ENCODE assay signal across 8 mouse cellular contexts in genomic region chr1:155099280-155099848, GRCm38 (mm10). TPM values are rescaled to one million over a fixed set of nuclear protein-coding genes. Genes with fewer than 3 reads are reported as not detected.
DNase-seq lines count a peak whose midpoint lies in the region; ATAC-seq and TF ChIP-seq lines count a peak whose summit lies in the region.

Gene Ier5 (minus strand): TSS chr1:155099636.

- peak within 1 kb of the TSS; percentile 79 for H3K4me2 ChIP-seq in lung, postnatal 0 days (replicated peaks; ENCODE audit: low read depth, low read length)

- H3K27me3 ChIP-seq in MEL (ENCODE audit: control insufficient read depth in 1 of 2, insufficient read depth in 2 of 2, low read length in 2 of 2), result no peaks in the 10 kb centered on the region
- H3K27me3 ChIP-seq in cerebellum, adult 2 months (ENCODE audit: control insufficient read depth, insufficient read depth, low read length), result no peaks in the 10 kb centered on the region
- peaks cover 8% of the 10 kb centered on the region; the same call in 1 of the 2 replicates for H3K27me3 ChIP-seq in hindbrain, embryonic 10.5 days (ENCODE audit: insufficient read depth, poor library complexity, severe bottlenecking)
- no peaks in the 10 kb centered on the region for H3K27me3 ChIP-seq in lung, postnatal 0 days (replicated peaks; ENCODE audit: insufficient read depth, low read length)

- peak; percentile 3 to 36; a peak in 1 of 4 replicates for TF ChIP-seq EP300 in MEL (IDR thresholded peaks at IDR 0.05; ENCODE audit: low read depth in 1 of 2, low read length in 2 of 2)
- 0 out of 2 replicates have a peak, but pooled peaks have one; percentile 15 for TF ChIP-seq EP300 in lung, postnatal 0 days (IDR thresholded peaks at IDR 0.05)

- peaks cover 2 to 3% of the 10 kb centered on the region in 2 experiments; a peak in 3 of 4 replicates for H3K4me1 ChIP-seq in MEL (ENCODE audit: control insufficient read depth in 1 of 2, insufficient read depth in 2 of 2, low read length in 2 of 2)
- H3K4me1 ChIP-seq in cerebellum, adult 2 months (ENCODE audit: control insufficient read depth, insufficient read depth, low read length), result no peaks in the 10 kb centered on the region; the same call in 1 of the 2 replicates
- peaks cover 22% of the 10 kb centered on the region for H3K4me1 ChIP-seq in hindbrain, embryonic 10.5 days (replicated peaks)
- peaks cover 5% of the 10 kb centered on the region for H3K4me1 ChIP-seq in lung, postnatal 0 days (ENCODE audit: insufficient read depth, low read depth, low read length)

- peak within 1 kb of the TSS; percentile 87 for H3K27ac ChIP-seq in MEL (ENCODE audit: control insufficient read depth, low read depth, low read length)
- peak within 1 kb of the TSS; percentile 36 for H3K27ac ChIP-seq in cerebellum, adult 2 months (ENCODE audit: insufficient read depth, low read length)
- peak within 1 kb of the TSS; percentile 99 for H3K27ac ChIP-seq in hindbrain, embryonic 10.5 days
- peak within 1 kb of the TSS; percentile 88 for H3K27ac ChIP-seq in lung, postnatal 0 days (ENCODE audit: low read length)

- peak; percentile 98 for ATAC-seq in lung, postnatal 0 days

- WGBS in cerebellum, adult 2 months, result under 1% methylated on average over 40 of the region's 40 CpGs
- under 1% methylated on average over 40 of the region's 40 CpGs for WGBS in hindbrain, embryonic 10.5 days
- WGBS in lung, postnatal 0 days, result under 1% methylated on average over 39 of the region's 40 CpGs

- peak; percentile 98 for DNase-seq in MEL (ENCODE audit: low read depth, low spot score)
- DNase-seq in cerebellum, adult 2 months, result peak; percentile 96 to 98
- DNase-seq in forelimb bud, embryonic 11.5 days (ENCODE audit: low read depth, low spot score), result peak; percentile 98
- DNase-seq in hindbrain, embryonic 10.5 days (ENCODE audit: low spot score), result peak; percentile 97
- peak; percentile 96 for DNase-seq in layer of hippocampus, adult 9-11 months
- DNase-seq in lung, postnatal 0 days (ENCODE audit: low spot score), result peak; percentile 99
- DNase-seq in ovary, postnatal 14 days (ENCODE audit: low spot score), result peak; percentile 95
- DNase-seq in thymus, postnatal 14 days, result peak; percentile 97

- no peaks in the 10 kb centered on the region for H3K9me3 ChIP-seq in MEL (replicated peaks; ENCODE audit: insufficient read depth, low read length)
- no peaks in the 10 kb centered on the region for H3K9me3 ChIP-seq in hindbrain, embryonic 10.5 days
- no peaks in the 10 kb centered on the region for H3K9me3 ChIP-seq in lung, postnatal 0 days (ENCODE audit: low read length)

- no peak; the same call in 1 of the 2 replicates for TF ChIP-seq RAD21 in MEL (IDR thresholded peaks at IDR 0.05; ENCODE audit: low read depth, low read length)

- H3K4me3 ChIP-seq in MEL (ENCODE audit: control insufficient read depth in 1 of 2, insufficient read depth in 1 of 2, low read depth in 2 of 2, low read length in 2 of 2), result peak within 1 kb of the TSS; percentile 91 to 97
- H3K4me3 ChIP-seq in cerebellum, adult 2 months (replicated peaks; ENCODE audit: insufficient read depth, low read depth, low read length), result peak within 1 kb of the TSS; percentile 85
- peak within 1 kb of the TSS; percentile 93 for H3K4me3 ChIP-seq in hindbrain, embryonic 10.5 days
- peak within 1 kb of the TSS; percentile 95 for H3K4me3 ChIP-seq in lung, postnatal 0 days (ENCODE audit: low read depth, low read length)

- peak; percentile 99 to 100 for TF ChIP-seq POLR2A in MEL (IDR thresholded peaks at IDR 0.05; ENCODE audit: control insufficient read depth in 1 of 2, insufficient read depth in 1 of 2, low read depth in 1 of 2, low read length in 2 of 2, poor library complexity in 1 of 2)
- TF ChIP-seq POLR2A in cerebellum, adult 2 months (IDR thresholded peaks at IDR 0.05; ENCODE audit: borderline replicate concordance, insufficient read depth, low read length), result peak; percentile 100

- peak within 1 kb of the TSS; percentile 93 for H3K9ac ChIP-seq in MEL (ENCODE audit: control insufficient read depth, low read depth, low read length, poor library complexity, severe bottlenecking)
- H3K9ac ChIP-seq in lung, postnatal 0 days (replicated peaks; ENCODE audit: low read depth), result peak within 1 kb of the TSS; percentile 94

- TF ChIP-seq CTCF in MEL (IDR thresholded peaks at IDR 0.05 in 2 of 3, conservative IDR thresholded peaks at IDR 0.05 in 1 of 3; ENCODE audit: control insufficient read depth in 1 of 3, insufficient read depth in 1 of 3, low read depth in 2 of 3, low read length in 3 of 3, poor library complexity in 1 of 3, severe bottlenecking in 1 of 3), result no peak
- TF ChIP-seq CTCF in cerebellum, adult 2 months (IDR thresholded peaks at IDR 0.05; ENCODE audit: borderline replicate concordance, insufficient read depth, low read depth, low read length), result no peak
- TF ChIP-seq CTCF in lung, postnatal 0 days (IDR thresholded peaks at IDR 0.05), result no peak

- H3K36me3 ChIP-seq in MEL (ENCODE audit: control insufficient read depth in 1 of 2, insufficient read depth in 2 of 2, low read length in 2 of 2), result peaks cover 0 to 15% of the 10 kb centered on the region in 2 experiments; a peak in 2 of 4 replicates
- peaks cover 13% of the 10 kb centered on the region; the same call in 1 of the 2 replicates for H3K36me3 ChIP-seq in hindbrain, embryonic 10.5 days
- no peaks in the 10 kb centered on the region for H3K36me3 ChIP-seq in lung, postnatal 0 days (ENCODE audit: insufficient read depth, low read length)

- H3K79me2 ChIP-seq in MEL (ENCODE audit: control insufficient read depth, insufficient read depth, low read length, poor library complexity), result peaks cover 18% of the 10 kb centered on the region

TF ChIP-seq in MEL, 35 proteins besides CTCF, POLR2A, EP300 and RAD21:
- TF ChIP-seq ZNF384 (IDR thresholded peaks at IDR 0.05; ENCODE audit: low read depth, low read length), result no peak
- TF ChIP-seq JUND (IDR thresholded peaks at IDR 0.05; ENCODE audit: low read depth, low read length), result no peak
- TF ChIP-seq HCFC1 (IDR thresholded peaks at IDR 0.05; ENCODE audit: low read depth, low read length), result peak; percentile 62; the same call in 1 of the 2 replicates
- TF ChIP-seq NRF1 (IDR thresholded peaks at IDR 0.05; ENCODE audit: insufficient read depth, low read depth, low read length, poor library complexity, severe bottlenecking), result peak; percentile 28; the same call in 1 of the 2 replicates
- TF ChIP-seq MYC (IDR thresholded peaks at IDR 0.05; ENCODE audit: low read depth, low read length), result 0 out of 2 replicates have a peak, but pooled peaks have one; percentile 52
- TF ChIP-seq ZKSCAN1 (IDR thresholded peaks at IDR 0.05; ENCODE audit: low read depth, low read length), result no peak
- 0 out of 2 replicates have a peak, but pooled peaks have one; percentile 38 for TF ChIP-seq ELF1 (IDR thresholded peaks at IDR 0.05; ENCODE audit: low read depth, low read length)
- no peak for TF ChIP-seq MAFK (IDR thresholded peaks at IDR 0.05; ENCODE audit: borderline replicate concordance, low read depth, low read length)
- peak; percentile 39; the same call in 1 of the 2 replicates for TF ChIP-seq MXI1 (IDR thresholded peaks at IDR 0.05; ENCODE audit: low read depth, low read length)
- TF ChIP-seq POLR2AphosphoS5 (IDR thresholded peaks at IDR 0.05; ENCODE audit: borderline replicate concordance, low read depth, low read length), result peak; percentile 93
- peak; percentile 90 for TF ChIP-seq TCF12 (IDR thresholded peaks at IDR 0.05; ENCODE audit: low read depth, low read length)
- TF ChIP-seq GATA1 (IDR thresholded peaks at IDR 0.05; ENCODE audit: low read depth, low read length), result no peak
- peak; percentile 100 for TF ChIP-seq POLR2AphosphoS2 (IDR thresholded peaks at IDR 0.05; ENCODE audit: low read length)
- TF ChIP-seq KAT2A (conservative IDR thresholded peaks at IDR 0.05; ENCODE audit: low read depth, low read length), result peak; percentile 31
- TF ChIP-seq ETS1 (IDR thresholded peaks at IDR 0.05; ENCODE audit: low read depth, low read length), result 0 out of 2 replicates have a peak, but pooled peaks have one; percentile 11
- peak; percentile 99 for TF ChIP-seq TBP (IDR thresholded peaks at IDR 0.05; ENCODE audit: low read depth, low read length)
- TF ChIP-seq ZMIZ1 (IDR thresholded peaks at IDR 0.05; ENCODE audit: low read depth, low read length), result peak; percentile 100
- peak; percentile 96 for TF ChIP-seq USF1 (IDR thresholded peaks at IDR 0.05; ENCODE audit: low read depth, low read length)
- TF ChIP-seq NELFE (IDR thresholded peaks at IDR 0.05; ENCODE audit: low read depth, low read length), result peak; percentile 100
- TF ChIP-seq MAX (IDR thresholded peaks at IDR 0.05; ENCODE audit: low read length), result peak; percentile 81
- peak; percentile 56 for TF ChIP-seq MYB (IDR thresholded peaks at IDR 0.05; ENCODE audit: low read depth, low read length)
- TF ChIP-seq SMC3 (IDR thresholded peaks at IDR 0.05; ENCODE audit: low read depth, low read length), result no peak; the same call in 1 of the 2 replicates
- TF ChIP-seq RCOR1 (IDR thresholded peaks at IDR 0.05; ENCODE audit: low read depth, low read length), result 0 out of 2 replicates have a peak, but pooled peaks have one; percentile 11
- TF ChIP-seq CHD1 (IDR thresholded peaks at IDR 0.05; ENCODE audit: low read depth, low read length), result peak; percentile 91; the same call in 1 of the 2 replicates
- peak in 1 of 2 experiments; percentile 75; a peak in 2 of 4 replicates for TF ChIP-seq USF2 (IDR thresholded peaks at IDR 0.05; ENCODE audit: borderline replicate concordance in 1 of 2, insufficient read depth in 1 of 2, low read depth in 1 of 2, low read length in 2 of 2)
- TF ChIP-seq SIN3A (IDR thresholded peaks at IDR 0.05; ENCODE audit: low read length), result peak; percentile 83
- peak; percentile 41; the same call in 1 of the 2 replicates for TF ChIP-seq CHD2 (IDR thresholded peaks at IDR 0.05; ENCODE audit: low read length)

RNA-seq across cellular contexts. Expression of gene Ier5, which starts in this region (rescaled TPM):
- total RNA-seq in MEL (2012; rRNA removed), result 7.2 and 7.5 TPM in 2 replicates
- 1 to 10 TPM in 1 of 2 experiments, not detected in 1; 7.4 TPM for polyA plus RNA-seq in MEL (2012; ENCODE audit: insufficient read depth in 1 of 2, insufficient read length in 2 of 2, low read depth in 1 of 2, low replicate concordance in 2 of 2, missing spikeins in 1 of 2)
- 13.0 and 13.7 TPM in 2 replicates for polyA plus RNA-seq in cerebellum, adult 2 months (2012; rRNA removed)
- polyA plus RNA-seq in hindbrain, embryonic 10.5 days (2016; fragmentation: Nextera tagmentation; extraction: Ambion mirVana), result 4.1 and 7.0 TPM in 2 replicates
- 10.9 and 15.3 TPM in 2 replicates for polyA plus RNA-seq in lung, postnatal 0 days (2015; fragmentation: Nextera tagmentation; extraction: Ambion mirVana)

Comparison
In these comparisons a context has a peak if more than half of its experiments do, and no peak if none do; other contexts are left out.
1. Peak in every context shown above with its lines: DNase-seq, ATAC-seq, H3K4me3 ChIP-seq and H3K27ac ChIP-seq.
2. H3K27ac ChIP-seq: peak in every context shown above with its lines; median percentile 99 in hindbrain, embryonic 10.5 days; 88 in lung, postnatal 0 days; 87 in MEL; 36 in cerebellum, adult 2 months.